Mouse (Mus musculus) heart, postnatal 14 days (tissue): ENCODE measurements around the gene Zbtb11. TPM values are rescaled to one million over a fixed set of nuclear protein-coding genes. Genes with fewer than 3 reads are reported as not detected.
A peak's percentile ranks its signal among the peaks of the same experiment; 100 is the strongest.
"Not testable (repeated sequence)": the region's sequence is repeated elsewhere in the genome, so short reads cannot be mapped to it uniquely, and the experiment has no call there.

Source experiments
- DNase-seq, 2 experiments: peaks; one replicate each; pipeline ENCODE4 v3.0.0; 2021 to 2022
- intact Hi-C: fragments of 180-260 bp; cut with DNase I; formaldehyde crosslinking; loops from one replicate; pipeline ENCODE4 v1.15.1; 2025
- total RNA-seq, 2 experiments: library from RNA; stranded (reverse); gene quantifications; 2 replicates each; pipeline ENCODE4 v1.2.3; 2021

Zbtb11 gene
- total RNA-seq, 2 experiments from 2014 or later, result 11.5 to 12.5 TPM

DNA sequence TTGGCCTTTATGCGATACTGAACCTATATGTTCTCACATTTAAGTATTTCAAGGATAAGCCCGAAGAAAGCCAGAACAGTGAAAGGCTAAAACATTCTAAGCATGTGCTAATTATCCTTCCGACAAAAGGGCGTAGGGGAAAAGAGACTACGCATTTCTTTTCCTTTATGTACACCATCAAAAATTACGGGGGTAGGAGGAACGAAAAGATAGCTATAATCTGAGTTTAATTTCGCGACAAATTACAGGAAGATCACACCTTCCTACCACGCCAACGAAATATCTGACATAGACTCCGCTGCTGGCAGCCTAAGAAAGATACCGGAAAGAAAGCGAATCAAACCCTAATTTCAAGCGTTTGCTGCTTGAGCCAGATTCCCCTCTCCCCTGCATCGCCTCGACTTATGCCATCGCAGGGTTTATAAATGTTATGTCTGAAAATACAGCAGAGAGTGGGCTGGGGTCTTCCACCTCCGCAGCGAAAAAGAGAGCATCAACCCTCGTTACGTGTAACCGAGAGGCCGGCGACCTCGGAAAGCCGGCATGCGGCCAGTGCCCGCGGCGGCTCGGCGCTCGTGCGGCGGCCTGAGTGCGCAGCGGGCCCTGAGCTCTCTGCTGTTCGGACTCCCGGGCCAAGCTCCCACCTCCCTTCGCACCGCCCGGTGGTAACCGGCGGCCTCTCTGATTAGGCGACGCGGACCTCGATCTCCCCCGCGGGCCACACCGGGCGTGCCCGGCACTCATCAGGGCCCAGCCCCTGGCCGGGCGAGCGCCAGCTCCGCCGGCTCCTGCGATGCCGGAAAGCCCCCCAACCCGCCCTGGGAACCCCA is 55.3 kb downstream of the Zbtb11 start:
- no peak for DNase-seq
- intact Hi-C loops, result loop anchor here (2.0 kb wide), 1 partner anchor 54 kb away; no protein-coding TSS in a partner anchor

DNA sequence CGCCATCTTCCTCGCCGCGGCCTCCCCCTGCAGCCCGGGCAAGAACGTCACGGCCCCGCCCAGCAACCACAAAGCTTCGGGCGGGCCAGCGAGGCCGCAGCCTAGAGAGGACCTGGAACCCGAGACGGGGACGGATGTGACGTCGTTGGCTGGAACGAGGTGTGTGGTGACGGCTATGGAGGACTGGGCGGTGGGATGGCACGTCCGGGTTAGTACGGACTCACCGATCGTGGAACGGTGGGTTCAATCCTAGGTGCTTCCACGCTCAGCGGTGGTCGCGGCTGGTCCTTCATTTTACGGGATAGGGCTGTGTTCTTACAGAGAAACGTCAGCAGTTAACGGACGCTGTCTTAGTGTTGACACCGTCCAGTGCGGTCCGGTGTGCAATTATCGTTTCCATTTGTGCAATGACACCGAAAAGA is 56.0 kb downstream of the Zbtb11 start, which contains the start of gene Pcnp:
Gene Pcnp (minus strand): TSS at position 79 of the 422 bp plus-strand sequence.
- intact Hi-C loops, result loop anchor here (2.0 to 5.0 kb wide), 2 partner anchors 43 to 55 kb away; no protein-coding TSS in a partner anchor
- peak; percentile 98 to 99 for DNase-seq

DNA sequence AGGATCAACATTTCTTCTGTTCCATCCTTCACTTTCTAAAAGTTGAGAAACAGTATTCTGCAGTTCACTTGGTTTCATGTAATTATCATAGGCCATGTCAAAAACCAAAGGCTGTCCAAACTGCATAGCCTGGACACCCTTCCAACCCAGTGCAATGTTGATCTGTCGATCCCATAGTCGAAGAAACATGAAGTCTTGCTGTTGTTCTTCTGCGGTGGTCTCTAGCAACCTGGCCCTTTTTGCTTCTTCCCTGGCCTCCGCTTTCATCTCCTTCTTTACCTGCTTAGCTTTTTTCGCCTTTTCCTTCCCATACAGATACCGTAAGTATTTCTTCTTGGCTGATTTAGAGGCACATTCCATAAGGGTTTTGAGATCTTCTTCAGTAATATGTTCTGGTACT is 60.9 kb downstream of the Zbtb11 start:
- intact Hi-C loops, result loop anchor here (5.0 kb wide), 1 partner anchor 38 kb away; no protein-coding TSS in a partner anchor
- DNase-seq, result no peak

GRCm38 (mm10) chr16:56036501-56036900 is 62.8 kb downstream of the Zbtb11 start:
- intact Hi-C loops, result no loop called here
- DNase-seq, result no peak

- intact Hi-C loops, result no loop called here
- peak; percentile 95 to 97 for DNase-seq
Observed at GRCm38 (mm10) chr16:56037138-56038010, 63.7 kb downstream of the Zbtb11 start, which contains the start of gene Trmt10c. Trmt10c (minus strand) TSS chr16:56037819.

- DNase-seq, result no peak
- intact Hi-C loops, result no loop called here
Observed at GRCm38 (mm10) chr16:56038090-56038489, 64.4 kb downstream of the Zbtb11 start.

- intact Hi-C loops, DNase-seq: not testable (repeated sequence)
Observed at GRCm38 (mm10) chr16:56048038-56048437, 74.4 kb downstream of the Zbtb11 start, which contains the start of gene Senp7. Senp7 (plus strand) TSS chr16:56048338.

GRCm38 (mm10) chr16:56055911-56056310 is 82.2 kb downstream of the Zbtb11 start:
- intact Hi-C loops, result no loop called here
- no peak for DNase-seq

DNA sequence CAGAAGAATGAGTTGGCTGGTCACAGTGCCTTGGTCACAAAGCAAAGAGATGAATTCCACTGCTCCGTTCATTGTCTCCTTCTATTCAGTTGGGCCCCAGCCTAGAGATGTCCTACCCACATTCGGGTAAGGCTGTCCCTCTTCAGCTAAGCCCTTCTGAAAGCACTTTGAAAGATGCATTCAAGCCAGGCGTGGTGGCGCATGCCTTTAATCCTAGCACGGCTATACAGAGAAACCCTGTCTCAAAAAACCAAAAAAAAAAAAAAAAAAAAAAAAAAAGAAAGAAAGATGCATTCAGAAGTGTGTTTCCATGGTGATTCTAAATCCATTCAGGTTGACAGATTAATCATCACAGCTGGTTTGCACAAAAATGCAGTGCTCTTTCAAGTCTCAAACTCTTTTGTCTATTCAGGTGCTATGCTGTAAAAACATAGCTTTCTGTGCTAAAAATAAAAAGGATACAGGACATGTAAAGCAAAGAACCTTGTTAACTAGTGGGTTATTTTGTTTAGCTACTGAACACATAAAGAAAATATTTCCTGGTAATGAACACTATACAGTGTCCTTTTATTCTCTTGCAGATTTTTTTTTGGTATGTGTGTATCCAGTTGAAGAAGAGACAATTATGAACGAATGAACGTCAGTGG is 83.4 kb downstream of the Zbtb11 start:
- no peak for DNase-seq
- intact Hi-C loops, result no loop called here

GRCm38 (mm10) chr16:56058151-56058550 is 84.5 kb downstream of the Zbtb11 start:
- DNase-seq, result no peak
- intact Hi-C loops, result no loop called here

Other genes starting within 250 kb of the Zbtb11 start
- 1 to 10 TPM; 2.9 to 3.3 TPM for gene Nfkbiz, start 135.0 kb upstream of the Zbtb11 start, total RNA-seq
- gene Nxpe3, start 78.6 kb upstream of the Zbtb11 start, total RNA-seq, result under 1 TPM; 0.45 to 0.54 TPM
- 1 to 10 TPM; 5.8 to 7.7 TPM for gene Cep97, start 39.0 kb upstream of the Zbtb11 start, total RNA-seq
- 100 to 1,000 TPM; 532 to 562 TPM for gene Rpl24, start 7.6 kb upstream of the Zbtb11 start, total RNA-seq
- 10 to 100 TPM; 54.5 to 56.1 TPM for gene Pcnp, start 55.9 kb downstream of the Zbtb11 start, total RNA-seq
- 10 to 100 TPM; 10.9 to 13.0 TPM for gene Trmt10c, start 63.9 kb downstream of the Zbtb11 start, total RNA-seq
- gene Senp7, start 74.5 kb downstream of the Zbtb11 start, total RNA-seq, result 10 to 100 TPM; 17.9 to 18.7 TPM
- under 1 TPM; 0.15 to 0.17 TPM for gene Impg2, start 230.4 kb downstream of the Zbtb11 start, total RNA-seq